Mouse (Mus musculus): ENCODE results near the gene Klk1b4.

The Klk1b4 gene

GRCm38 (mm10) chr7:44253023-44253616 is 45.9 kb downstream of the Klk1b4 start:
- DNase-seq (ENCODE audit: low spot score in 2 of 2), result no peak

- DNase-seq (ENCODE audit: low spot score in 2 of 2), result no peak
Observed at GRCm38 (mm10) chr7:44254930-44255329, 47.7 kb downstream of the Klk1b4 start.

- DNase-seq (ENCODE audit: low spot score in 2 of 2), result no peak
Observed at GRCm38 (mm10) chr7:44257278-44257677, 50.0 kb downstream of the Klk1b4 start, which contains the start of gene Acp4. Gene Acp4, minus strand, starts transcription at chr7:44257378.

- no peak for DNase-seq (ENCODE audit: low spot score in 2 of 2)
Observed at GRCm38 (mm10) chr7:44260410-44260809, 53.2 kb downstream of the Klk1b4 start.

GRCm38 (mm10) chr7:44261147-44261546 is 53.9 kb downstream of the Klk1b4 start, which contains the start of gene Gm15517:
Gene Gm15517, plus strand, starts transcription at chr7:44261447.
- DNase-seq (ENCODE audit: low spot score in 2 of 2), result no peak
